Mouse (Mus musculus): ENCODE measurements at regions not wholly inside any gene's neighbourhood (a gene's known extent, or its start where the extent isn't known, plus 50 kb on each side); places are given as distances from the start of the nearest gene placed in this dataset.
A peak's percentile ranks its signal among the peaks of the same experiment; 100 is the strongest.

DNA sequence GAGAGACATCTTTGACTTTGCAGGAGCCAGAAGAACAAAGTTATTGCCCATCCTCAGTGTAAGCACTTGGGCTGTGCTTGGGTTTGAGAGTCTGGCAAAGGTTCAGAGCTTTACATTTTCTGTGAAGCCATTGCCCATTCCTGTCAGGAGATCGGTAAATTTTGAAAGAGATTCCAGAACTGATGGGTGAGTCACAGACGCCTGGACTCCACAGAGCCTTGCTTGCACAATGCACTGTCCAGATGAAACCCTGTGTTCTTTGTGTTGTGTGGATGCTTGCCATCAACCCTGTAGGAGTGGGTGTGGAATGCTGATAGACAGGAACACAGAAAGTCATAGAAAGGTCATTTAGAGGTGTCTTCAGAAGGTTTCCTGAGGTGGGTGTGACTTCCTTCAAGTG is 227.3 kb upstream of the Rora start:
- ATAC-seq (ENCODE audit: low read depth) (no peak), DNase-seq (ENCODE audit: low spot score) (no peak)
- Histone ChIP-seq H3K4me3 (ENCODE audit: low read depth, low read length) (no peak overlapping the region), H3K4me2 (ENCODE audit: low read depth, low read length) (no peak overlapping the region), H3K36me3 (ENCODE audit: control insufficient read depth, insufficient read depth, low read length) (no peaks in the 10 kb centered on the region), H3K9ac (ENCODE audit: low read depth, low read length) (no peak overlapping the region), H3K4me1 (ENCODE audit: control insufficient read depth, insufficient read depth, low read length) (no peaks in the 10 kb centered on the region), H3K27ac (replicated peaks; ENCODE audit: low read depth, low read length) (no peak overlapping the region), H3K9me3 (ENCODE audit: control insufficient read depth, low read length) (no peaks in the 10 kb centered on the region), H3K27me3 (replicated peaks; ENCODE audit: control insufficient read depth, insufficient read depth, low read length) (no peaks in the 10 kb centered on the region)
- 83% methylated on average over 2 of the region's 2 CpGs for WGBS

DNA sequence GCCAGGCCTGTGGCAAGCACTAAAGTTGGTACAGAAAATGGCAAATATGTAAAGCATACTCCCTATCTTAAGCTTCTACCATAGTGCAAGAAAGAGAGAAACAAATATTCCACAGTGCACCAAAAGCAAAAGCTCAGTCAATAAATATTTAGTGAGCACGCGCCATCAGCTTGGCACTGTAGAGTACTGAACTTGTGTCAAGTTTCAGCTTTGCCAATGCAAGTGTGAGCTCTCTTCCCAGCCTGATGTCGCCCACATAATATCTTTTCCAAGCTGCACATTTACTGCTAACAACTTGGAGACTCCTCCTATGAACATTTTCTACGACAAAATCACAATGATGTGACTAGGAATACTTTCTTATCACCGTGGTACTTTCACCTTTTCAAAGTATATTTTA is 190.8 kb upstream of the Rora start:
- 89% methylated on average over 5 of the region's 5 CpGs for WGBS
- Histone ChIP-seq H3K4me1 (ENCODE audit: control insufficient read depth, insufficient read depth, low read length) (no peaks in the 10 kb centered on the region), H3K4me2 (ENCODE audit: low read depth, low read length) (no peak overlapping the region), H3K27ac (replicated peaks; ENCODE audit: low read depth, low read length) (no peak overlapping the region), H3K4me3 (ENCODE audit: low read depth, low read length) (no peak overlapping the region), H3K9ac (ENCODE audit: low read depth, low read length) (no peak overlapping the region), H3K36me3 (ENCODE audit: control insufficient read depth, insufficient read depth, low read length) (no peaks in the 10 kb centered on the region), H3K9me3 (ENCODE audit: control insufficient read depth, low read length) (no peaks in the 10 kb centered on the region), H3K27me3 (replicated peaks; ENCODE audit: control insufficient read depth, insufficient read depth, low read length) (no peaks in the 10 kb centered on the region)
- ATAC-seq (ENCODE audit: low read depth), result no peak
- no peak for DNase-seq (ENCODE audit: low spot score)

DNA sequence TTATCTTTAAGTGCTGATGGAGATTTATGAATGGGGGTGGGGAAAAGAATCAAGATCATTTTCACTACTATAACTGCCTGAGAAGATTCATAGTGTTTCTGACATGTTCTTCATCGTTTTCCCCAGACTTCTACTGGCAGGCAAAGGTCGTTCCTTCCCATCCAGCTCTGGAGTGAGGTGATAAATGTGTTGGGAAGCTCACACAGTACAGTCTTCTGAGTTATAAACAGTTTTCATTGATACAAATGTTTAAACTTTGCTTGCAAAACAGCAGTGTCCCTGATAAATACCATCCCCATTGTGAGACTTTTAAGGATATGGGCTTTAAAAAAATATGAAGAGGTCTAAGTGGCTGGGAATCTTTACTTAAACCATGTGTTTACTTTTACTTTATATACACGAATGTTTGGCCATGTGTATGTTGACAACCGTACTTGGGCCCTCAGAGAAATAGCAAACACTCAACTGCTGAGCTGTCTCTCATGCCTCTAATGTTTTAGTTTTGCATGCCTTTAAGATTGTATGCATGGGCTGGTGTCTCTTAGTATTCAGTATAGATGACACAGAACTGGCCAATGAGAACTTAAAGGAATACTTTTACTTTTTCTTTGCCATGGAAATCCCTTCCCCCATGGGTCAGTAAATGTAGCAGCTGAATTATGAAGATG is 189.8 kb upstream of the Rora start:
- no peak overlapping the region for H3K9ac ChIP-seq (ENCODE audit: low read depth, low read length)

DNA sequence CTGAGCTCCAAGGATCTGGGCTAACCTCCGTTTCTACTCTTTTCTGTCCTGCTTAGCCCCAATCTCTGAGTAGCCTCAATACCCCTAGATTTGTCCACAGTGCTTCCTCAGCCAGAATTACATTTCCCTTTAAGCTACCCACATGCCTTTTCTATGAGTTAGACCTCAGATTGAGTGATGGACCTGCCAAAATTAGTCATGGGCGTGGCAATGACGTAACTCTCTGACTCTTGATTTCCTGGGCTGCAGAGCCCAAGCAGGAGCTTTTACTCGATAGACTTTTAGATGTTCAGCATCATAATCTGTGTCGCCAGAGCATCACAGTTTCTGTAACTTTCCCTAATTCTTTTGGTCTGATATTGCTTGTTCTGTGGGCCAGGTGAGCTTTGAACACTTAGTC is 186.9 kb upstream of the Rora start:
- no peak overlapping the region for H3K9ac ChIP-seq (ENCODE audit: low read depth, low read length)
- H3K4me3 ChIP-seq (ENCODE audit: low read depth, low read length), result no peak overlapping the region
- H3K4me1 ChIP-seq (ENCODE audit: control insufficient read depth, insufficient read depth, low read length), result no peaks in the 10 kb centered on the region
- WGBS, result 69% methylated on average over 5 of the region's 5 CpGs
- no peaks in the 10 kb centered on the region for H3K9me3 ChIP-seq (ENCODE audit: control insufficient read depth, low read length)
- H3K27ac ChIP-seq (replicated peaks; ENCODE audit: low read depth, low read length), result no peak overlapping the region
- no peaks in the 10 kb centered on the region for H3K36me3 ChIP-seq (ENCODE audit: control insufficient read depth, insufficient read depth, low read length)
- DNase-seq (ENCODE audit: low spot score), result no peak
- no peak for ATAC-seq (ENCODE audit: low read depth)
- H3K27me3 ChIP-seq (replicated peaks; ENCODE audit: control insufficient read depth, insufficient read depth, low read length), result no peaks in the 10 kb centered on the region
- no peak overlapping the region for H3K4me2 ChIP-seq (ENCODE audit: low read depth, low read length)

More for the DNA sequence above, 189.8 kb upstream of the Rora start:
- WGBS, result 73% methylated on average over 4 of the region's 4 CpGs
- Histone ChIP-seq H3K4me2 (ENCODE audit: low read depth, low read length) (no peak overlapping the region), H3K4me3 (ENCODE audit: low read depth, low read length) (no peak overlapping the region), H3K4me1 (ENCODE audit: control insufficient read depth, insufficient read depth, low read length) (no peaks in the 10 kb centered on the region), H3K9me3 (ENCODE audit: control insufficient read depth, low read length) (no peaks in the 10 kb centered on the region), H3K36me3 (ENCODE audit: control insufficient read depth, insufficient read depth, low read length) (no peaks in the 10 kb centered on the region), H3K27me3 (replicated peaks; ENCODE audit: control insufficient read depth, insufficient read depth, low read length) (no peaks in the 10 kb centered on the region), H3K27ac (replicated peaks; ENCODE audit: low read depth, low read length) (no peak overlapping the region)
- ATAC-seq (ENCODE audit: low read depth), result no peak
- DNase-seq (ENCODE audit: low spot score), result no peak

DNA sequence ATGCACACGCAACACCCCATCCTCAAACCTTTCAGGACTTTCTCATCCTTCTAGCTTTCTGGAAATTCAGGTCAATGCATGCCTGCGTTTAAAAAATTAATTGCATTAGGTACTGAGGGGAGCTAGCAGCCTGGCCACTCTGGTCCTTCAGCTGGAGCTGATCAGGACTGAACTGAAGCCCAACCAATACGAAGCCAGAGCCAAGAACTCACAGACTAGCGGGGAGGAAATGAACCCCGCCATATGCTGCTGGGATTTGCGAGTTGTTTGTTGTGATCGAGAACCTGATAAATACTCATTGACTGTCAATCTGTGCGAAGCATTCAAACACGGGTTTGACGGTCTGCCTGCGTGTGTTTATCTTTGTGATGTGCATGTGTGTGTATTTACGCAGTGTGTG is 177.2 kb upstream of the Rora start:
- H3K4me1 ChIP-seq (ENCODE audit: control insufficient read depth, insufficient read depth, low read length), result no peaks in the 10 kb centered on the region
- ATAC-seq (ENCODE audit: low read depth), result no peak
- H3K36me3 ChIP-seq (ENCODE audit: control insufficient read depth, insufficient read depth, low read length), result no peaks in the 10 kb centered on the region
- DNase-seq (ENCODE audit: low spot score), result peak; percentile 4
- no peak overlapping the region for H3K27ac ChIP-seq (replicated peaks; ENCODE audit: low read depth, low read length)
- 81% methylated on average over 12 of the region's 12 CpGs for WGBS
- no peak overlapping the region for H3K9ac ChIP-seq (ENCODE audit: low read depth, low read length)
- H3K9me3 ChIP-seq (ENCODE audit: control insufficient read depth, low read length), result no peaks in the 10 kb centered on the region
- no peak overlapping the region for H3K4me2 ChIP-seq (ENCODE audit: low read depth, low read length)
- H3K27me3 ChIP-seq (replicated peaks; ENCODE audit: control insufficient read depth, insufficient read depth, low read length), result no peaks in the 10 kb centered on the region
- no peak overlapping the region for H3K4me3 ChIP-seq (ENCODE audit: low read depth, low read length)

DNA sequence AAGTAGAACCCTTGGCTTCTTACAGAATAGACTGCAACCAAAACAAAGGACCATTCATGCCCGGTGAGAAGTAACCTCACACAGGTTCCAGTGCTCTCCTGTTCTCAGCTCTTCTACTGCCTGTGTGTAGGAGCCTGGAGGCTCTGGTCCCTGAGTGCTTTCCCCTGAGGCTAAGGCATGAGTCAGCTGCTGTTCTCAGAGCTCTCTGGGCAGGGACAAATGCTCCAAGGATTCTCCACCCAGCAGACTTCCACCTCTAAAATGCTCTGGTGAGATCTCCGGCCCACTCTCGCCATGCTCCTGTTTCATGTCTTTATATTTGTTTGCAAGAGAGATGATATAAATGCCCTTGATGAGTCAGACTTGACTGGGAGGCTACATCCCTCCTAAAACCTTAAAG is 176.1 kb upstream of the Rora start:
- Histone ChIP-seq H3K9ac (ENCODE audit: low read depth, low read length) (no peak overlapping the region), H3K27ac (replicated peaks; ENCODE audit: low read depth, low read length) (no peak overlapping the region), H3K4me2 (ENCODE audit: low read depth, low read length) (no peak overlapping the region), H3K27me3 (replicated peaks; ENCODE audit: control insufficient read depth, insufficient read depth, low read length) (no peaks in the 10 kb centered on the region), H3K4me3 (ENCODE audit: low read depth, low read length) (no peak overlapping the region), H3K9me3 (ENCODE audit: control insufficient read depth, low read length) (no peaks in the 10 kb centered on the region), H3K36me3 (ENCODE audit: control insufficient read depth, insufficient read depth, low read length) (no peaks in the 10 kb centered on the region), H3K4me1 (ENCODE audit: control insufficient read depth, insufficient read depth, low read length) (no peaks in the 10 kb centered on the region)
- WGBS, result 70% methylated on average over 3 of the region's 3 CpGs
- ATAC-seq (ENCODE audit: low read depth) (no peak), DNase-seq (ENCODE audit: low spot score) (no peak)

DNA sequence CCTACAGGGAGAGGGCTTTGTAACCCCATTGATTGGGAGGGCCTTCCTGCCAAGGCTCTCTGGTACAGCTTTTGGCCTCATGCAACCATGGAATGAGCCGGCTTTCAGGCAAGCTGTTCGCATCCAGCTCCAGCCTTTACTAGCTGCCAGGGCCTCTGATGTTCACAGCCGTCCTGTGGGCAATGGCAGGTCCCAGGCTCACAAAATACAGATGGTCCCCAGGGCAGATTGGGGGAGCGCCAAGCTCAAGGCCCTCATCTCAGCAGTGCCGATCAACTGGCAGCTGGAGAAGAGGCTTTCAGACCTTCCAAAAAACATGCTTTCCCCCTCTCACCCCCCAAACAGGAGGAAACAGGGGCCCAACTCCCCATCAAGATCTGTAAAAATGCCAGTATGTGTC is 166.9 kb upstream of the Rora start:
- Histone ChIP-seq H3K36me3 (ENCODE audit: control insufficient read depth, insufficient read depth, low read length) (no peaks in the 10 kb centered on the region), H3K4me3 (ENCODE audit: low read depth, low read length) (no peak overlapping the region), H3K9ac (ENCODE audit: low read depth, low read length) (no peak overlapping the region), H3K4me2 (ENCODE audit: low read depth, low read length) (no peak overlapping the region), H3K27ac (replicated peaks; ENCODE audit: low read depth, low read length) (no peak overlapping the region), H3K4me1 (ENCODE audit: control insufficient read depth, insufficient read depth, low read length) (no peaks in the 10 kb centered on the region), H3K27me3 (replicated peaks; ENCODE audit: control insufficient read depth, insufficient read depth, low read length) (no peaks in the 10 kb centered on the region), H3K9me3 (ENCODE audit: control insufficient read depth, low read length) (no peaks in the 10 kb centered on the region)
- ATAC-seq (ENCODE audit: low read depth), result no peak
- no peak for DNase-seq (ENCODE audit: low spot score)
- WGBS, result 73% methylated on average over 5 of the region's 5 CpGs

DNA sequence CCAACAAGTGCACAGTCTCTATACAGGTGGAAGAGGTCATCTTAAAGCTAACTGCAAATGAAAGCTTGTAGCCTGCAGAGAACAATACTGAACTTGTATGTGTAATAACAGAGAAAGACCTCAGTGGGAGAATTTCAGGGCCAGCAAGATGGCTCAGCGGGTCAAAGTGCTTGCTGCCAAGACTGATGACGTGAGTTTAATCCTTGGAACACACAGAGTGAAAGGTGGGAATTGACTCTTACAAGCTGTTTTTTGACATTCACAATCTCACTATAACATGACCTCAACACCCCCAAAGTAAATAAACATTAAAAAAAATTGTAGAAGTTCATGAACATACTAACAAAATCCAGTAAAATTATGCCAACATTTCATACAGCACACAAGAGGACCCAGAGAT is 162.4 kb upstream of the Rora start:
- H3K4me3 ChIP-seq (ENCODE audit: low read depth, low read length), result no peak overlapping the region
- no peaks in the 10 kb centered on the region for H3K27me3 ChIP-seq (replicated peaks; ENCODE audit: control insufficient read depth, insufficient read depth, low read length)
- ATAC-seq (ENCODE audit: low read depth), result no peak
- no peak overlapping the region for H3K9ac ChIP-seq (ENCODE audit: low read depth, low read length)
- no peak overlapping the region for H3K4me2 ChIP-seq (ENCODE audit: low read depth, low read length)
- WGBS, result 92% methylated on average over 2 of the region's 2 CpGs
- H3K36me3 ChIP-seq (ENCODE audit: control insufficient read depth, insufficient read depth, low read length), result no peaks in the 10 kb centered on the region
- no peaks in the 10 kb centered on the region for H3K4me1 ChIP-seq (ENCODE audit: control insufficient read depth, insufficient read depth, low read length)
- no peak overlapping the region for H3K27ac ChIP-seq (replicated peaks; ENCODE audit: low read depth, low read length)
- 0 out of 2 replicates have a peak, but pooled peaks cover 4% of the 10 kb centered on the region for H3K9me3 ChIP-seq (ENCODE audit: control insufficient read depth, low read length)
- no peak for DNase-seq (ENCODE audit: low spot score)

DNA sequence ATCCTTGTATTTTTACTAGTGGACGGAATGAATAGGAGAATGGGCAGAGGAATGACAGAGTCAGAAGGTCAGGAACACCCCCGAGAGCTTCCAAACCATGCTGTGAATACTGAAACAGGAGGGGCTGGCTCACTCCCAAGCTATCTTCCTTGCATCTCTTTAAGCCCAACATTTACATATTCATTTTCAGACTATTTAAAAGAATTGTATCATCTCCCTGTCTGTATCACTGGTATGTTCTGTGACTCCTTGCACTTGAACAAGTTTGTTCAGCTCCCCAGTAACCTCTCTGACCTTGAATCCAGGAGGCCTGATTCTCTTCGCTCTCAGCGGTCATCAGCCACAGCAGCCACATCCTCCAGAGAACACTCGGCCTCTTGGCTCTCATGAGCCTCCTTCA is 132.4 kb upstream of the Rora start:
- DNase-seq (ENCODE audit: low spot score) (no peak), ATAC-seq (ENCODE audit: low read depth) (no peak)
- Histone ChIP-seq H3K36me3 (ENCODE audit: control insufficient read depth, insufficient read depth, low read length) (no peaks in the 10 kb centered on the region), H3K27me3 (replicated peaks; ENCODE audit: control insufficient read depth, insufficient read depth, low read length) (no peaks in the 10 kb centered on the region), H3K4me2 (ENCODE audit: low read depth, low read length) (no peak overlapping the region), H3K4me3 (ENCODE audit: low read depth, low read length) (no peak overlapping the region), H3K9me3 (ENCODE audit: control insufficient read depth, low read length) (no peaks in the 10 kb centered on the region), H3K9ac (ENCODE audit: low read depth, low read length) (no peak overlapping the region), H3K4me1 (ENCODE audit: control insufficient read depth, insufficient read depth, low read length) (no peaks in the 10 kb centered on the region), H3K27ac (replicated peaks; ENCODE audit: low read depth, low read length) (no peak overlapping the region)
- WGBS, result 66% methylated on average over 5 of the region's 5 CpGs
